Mouse (Mus musculus) heart, postnatal 36 days (tissue): Measurements from ENCODE around the gene Ifne. TPM values are rescaled to one million over a fixed set of nuclear protein-coding genes. Genes with fewer than 3 reads are reported as not detected.
A peak's percentile ranks its signal among the peaks of the same experiment; 100 is the strongest.
"Not testable (repeated sequence)": the region's sequence is repeated elsewhere in the genome, so short reads cannot be mapped to it uniquely, and the experiment has no call there.

Source experiments
- DNase-seq, 2 experiments: peaks; one replicate each; pipeline ENCODE4 v3.0.0; 2021 to 2022
- intact Hi-C: fragments of 180-260 bp; cut with DNase I; formaldehyde crosslinking; loops from one replicate; pipeline ENCODE4 v1.15.1; 2025
- microRNA-seq, 2 experiments: library from miRNA; unstranded; fragments of <30 nt; microRNA quantifications; one replicate each; pipeline ENCODE4 v1.2.0; 2021; ENCODE audit warnings: borderline number of aligned reads in 2 of 2
- total RNA-seq, 2 experiments: library from RNA; stranded (reverse); gene quantifications; 2 replicates each; pipeline ENCODE4 v1.2.3; 2021

Ifne gene
- total RNA-seq, 2 experiments from 2014 or later = not detected

- intact Hi-C loops = no loop called here
- peak; percentile 27 for DNase-seq
Observed at GRCm38 (mm10) chr4:88867926-88868911, 11.8 kb downstream of the Ifne start.

- intact Hi-C loops = no loop called here
- DNase-seq = peak; percentile 74 to 79
Observed at GRCm38 (mm10) chr4:88867366-88867925, 12.6 kb downstream of the Ifne start.

GRCm38 (mm10) chr4:88865011-88865569, 14.9 kb downstream of the Ifne start:
- no peak for DNase-seq
- intact Hi-C loops = no loop called here

- no peak for DNase-seq
- intact Hi-C loops = no loop called here
Observed at GRCm38 (mm10) chr4:88864599-88864998, 15.4 kb downstream of the Ifne start.

GRCm38 (mm10) chr4:88863309-88863708, 16.7 kb downstream of the Ifne start:
- DNase-seq = no peak
- intact Hi-C loops = no loop called here

- intact Hi-C loops = no loop called here
- no peak for DNase-seq
Observed at GRCm38 (mm10) chr4:88859214-88859613, 20.8 kb downstream of the Ifne start.

GRCm38 (mm10) chr4:88851026-88851763, 28.8 kb downstream of the Ifne start:
- intact Hi-C loops = no loop called here
- DNase-seq = no peak

- intact Hi-C loops = no loop called here
- DNase-seq = no peak
Observed at GRCm38 (mm10) chr4:88849698-88850097, 30.3 kb downstream of the Ifne start, which contains the start of gene Ifna1. Ifna1 (plus strand) TSS chr4:88850087.

- DNase-seq = no peak
- intact Hi-C loops = no loop called here
Observed at GRCm38 (mm10) chr4:88845334-88845733, 34.7 kb downstream of the Ifne start.

- intact Hi-C loops = no loop called here
- DNase-seq = no peak
Observed at GRCm38 (mm10) chr4:88841438-88841911, 38.5 kb downstream of the Ifne start, which contains the start of gene Ifna4. Ifna4 (plus strand) TSS chr4:88841861.

GRCm38 (mm10) chr4:88840058-88840457, 39.9 kb downstream of the Ifne start:
- intact Hi-C loops = no loop called here
- DNase-seq = no peak

- intact Hi-C loops = no loop called here
- DNase-seq = peak in 1 of 2 experiments; percentile 5
Observed at GRCm38 (mm10) chr4:88838828-88839227, 41.2 kb downstream of the Ifne start.

- intact Hi-C loops, DNase-seq: not testable (repeated sequence)
Observed at GRCm38 (mm10) chr4:88835225-88835624, 44.8 kb downstream of the Ifne start, which contains the start of gene Ifna5. Ifna5 (plus strand) TSS chr4:88835525.

GRCm38 (mm10) chr4:88830523-88830922, 49.5 kb downstream of the Ifne start:
- peak; percentile 3 to 14 for DNase-seq
- intact Hi-C loops = no loop called here

Small RNA genes lying within 50 kb of the gene (microRNA-seq; reads per million reads assigned to microRNA genes)
- 410 to 930 reads per million in 2 experiments for gene Mir31

Other genes with a start within 250 kb of the Ifne start
- gene C87499, start 245.8 kb downstream of the Ifne start, total RNA-seq = not detected
- not detected for gene Ifna13, start 235.7 kb downstream of the Ifne start, total RNA-seq
- gene Ifna16, start 203.3 kb downstream of the Ifne start, total RNA-seq = not detected
- not detected for gene Ifna2, start 196.3 kb downstream of the Ifne start, total RNA-seq
- not detected for gene Ifnab, start 188.8 kb downstream of the Ifne start, total RNA-seq
- under 1 TPM; 0.39 to 0.43 TPM for gene Gm26566, start 158.4 kb downstream of the Ifne start, total RNA-seq
- gene Klhl9, start 157.7 kb downstream of the Ifne start, total RNA-seq = 10 to 100 TPM; 69.3 to 71.1 TPM
- not detected for gene Gm13271, start 125.3 kb downstream of the Ifne start, total RNA-seq
- gene Gm13283, start 120.1 kb downstream of the Ifne start, total RNA-seq = not detected
- gene Gm13290, start 106.4 kb downstream of the Ifne start, total RNA-seq = not detected
- gene Gm13289, start 103.3 kb downstream of the Ifne start, total RNA-seq = not detected
- gene Gm13272, start 100.4 kb downstream of the Ifne start, total RNA-seq = not detected
- gene Ifnz, start 98.1 kb downstream of the Ifne start, total RNA-seq = not detected
- gene Gm13276, start 94.5 kb downstream of the Ifne start, total RNA-seq = not detected
- gene Gm13277, start 91.6 kb downstream of the Ifne start, total RNA-seq = not detected
- not detected for gene Gm13278, start 88.7 kb downstream of the Ifne start, total RNA-seq
- not detected for gene Gm13275, start 85.7 kb downstream of the Ifne start, total RNA-seq
- not detected for gene Gm13279, start 82.8 kb downstream of the Ifne start, total RNA-seq
- gene Gm13285, start 80.5 kb downstream of the Ifne start, total RNA-seq = under 1 TPM; 0.19 TPM
- gene Gm13287, start 76.9 kb downstream of the Ifne start, total RNA-seq = not detected
- not detected for gene Gm13288, start 74.7 kb downstream of the Ifne start, total RNA-seq
- not detected for gene Ifna7, start 64.0 kb downstream of the Ifne start, total RNA-seq
- not detected for gene Ifna11, start 60.2 kb downstream of the Ifne start, total RNA-seq
- gene Ifna6, start 52.8 kb downstream of the Ifne start, total RNA-seq = not detected
- not detected for gene Ifna5, start 44.7 kb downstream of the Ifne start, total RNA-seq
- gene Ifna4, start 38.3 kb downstream of the Ifne start, total RNA-seq = not detected
- gene Ifna1, start 30.1 kb downstream of the Ifne start, total RNA-seq = not detected